Mouse (Mus musculus): ENCODE measurements around the gene Rexo4.

GRCm38 (mm10) chr2:26954735-26955395 is 9.3 kb downstream of the Rexo4 start:
- TF ChIP-seq CTCF (IDR thresholded peaks at IDR 0.05) (no peak), EP300 (IDR thresholded peaks at IDR 0.05; ENCODE audit: insufficient read depth, low read depth, low read length) (no peak)

Data from heart, adult 2 months (tissue).